Mouse (Mus musculus): ENCODE data around the gene Clec9a. TPM values are rescaled to one million over a fixed set of nuclear protein-coding genes. Genes with fewer than 3 reads are reported as not detected.
A peak's percentile ranks its signal among the peaks of the same experiment; 100 is the strongest.

Gene Clec9a
- total and polyA plus RNA-seq, 3 experiments = not detected

DNA sequence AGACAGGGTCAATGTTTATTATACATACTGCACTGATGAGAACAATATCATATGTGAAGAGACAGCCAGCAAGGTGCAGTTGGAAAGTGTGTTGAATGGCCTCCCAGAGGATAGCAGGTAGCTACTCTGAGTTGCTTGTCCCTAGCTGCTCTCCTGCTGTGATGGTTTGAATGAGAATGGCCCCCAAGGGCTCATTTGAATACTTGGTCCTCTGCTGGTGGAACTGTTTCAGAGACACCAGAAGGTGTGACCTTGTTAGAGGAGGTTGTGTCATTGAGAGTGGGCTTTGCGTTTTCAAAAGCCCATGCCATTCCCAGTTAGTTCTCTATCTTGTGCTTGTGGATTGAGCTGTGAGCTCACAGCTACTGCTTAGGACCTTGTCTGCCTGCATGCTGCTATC lies 44.7 kb upstream of the Clec9a start:
- no peak for DNase-seq (ENCODE audit: extremely low read depth)
- no peak overlapping the region for H3K4me3 ChIP-seq (replicated peaks in 1 of 3; ENCODE audit: low read depth in 2 of 3, low read length in 2 of 3, poor library complexity in 1 of 3)
- peaks cover 0 to 4% of the 10 kb centered on the region in 2 experiments for H3K36me3 ChIP-seq (replicated peaks in 1 of 2; ENCODE audit: control insufficient read depth in 1 of 2, insufficient read depth in 1 of 2, low read length in 1 of 2)
- H3K9ac ChIP-seq (ENCODE audit: insufficient read depth, low read depth) = no peak overlapping the region
- no peak overlapping the region for H3K4me2 ChIP-seq (ENCODE audit: insufficient read depth, low read depth, poor library complexity, severe bottlenecking)
- no peaks in the 10 kb centered on the region for H3K79me2 ChIP-seq (replicated peaks; ENCODE audit: control insufficient read depth, extremely low read depth, insufficient read depth, poor library complexity, severe bottlenecking)
- H3K27ac ChIP-seq (ENCODE audit: insufficient read depth, low read depth) = no peak overlapping the region
- no peaks in the 10 kb centered on the region for H3K27me3 ChIP-seq (replicated peaks)
- peaks cover 0 to 26% of the 10 kb centered on the region in 2 experiments; a peak in 2 of 4 replicates for H3K4me1 ChIP-seq (ENCODE audit: control insufficient read depth in 1 of 2, insufficient read depth in 2 of 2)
- TF ChIP-seq ZC3H11A (IDR thresholded peaks at IDR 0.05; ENCODE audit: low read depth, low read length) = no peak
- TF ChIP-seq USF2 (conservative IDR thresholded peaks at IDR 0.05; ENCODE audit: low read depth, low read length) = no peak
- TF ChIP-seq CTCF (conservative IDR thresholded peaks at IDR 0.05 in 1 of 2, IDR thresholded peaks at IDR 0.05 in 1 of 2; ENCODE audit: low read depth in 2 of 2, low read length in 2 of 2) = peak in 1 of 2 experiments; percentile 44; a peak in 2 of 4 replicates
- TF ChIP-seq EP300 (IDR thresholded peaks at IDR 0.05; ENCODE audit: low read length) = no peak
- peak; percentile 59 for TF ChIP-seq SMC3 (IDR thresholded peaks at IDR 0.05; ENCODE audit: low read depth, low read length)
- no peak for TF ChIP-seq SIN3A (IDR thresholded peaks at IDR 0.05; ENCODE audit: low read length)
- no peak for TF ChIP-seq MAZ (IDR thresholded peaks at IDR 0.05; ENCODE audit: low read depth, low read length)
- H3K9me3 ChIP-seq (replicated peaks; ENCODE audit: low read length) = no peaks in the 10 kb centered on the region
- dilution Hi-C loops (cut with MboI; ENCODE audit: extremely low pct_ligation_motif_present, extremely low pct_unique_long_range_greater_than_20kb, low sequenced_read_pairs) (no loop called here), in situ Hi-C loops (cut with MboI; ENCODE audit: low pct_ligation_motif_present, low pct_unique_long_range_greater_than_20kb, low sequenced_read_pairs) (loop anchor here (25.0 kb wide), 1 partner anchor 527 kb away; the partner anchor contains the start of genes Gm44511 and Klrb1b)

DNA sequence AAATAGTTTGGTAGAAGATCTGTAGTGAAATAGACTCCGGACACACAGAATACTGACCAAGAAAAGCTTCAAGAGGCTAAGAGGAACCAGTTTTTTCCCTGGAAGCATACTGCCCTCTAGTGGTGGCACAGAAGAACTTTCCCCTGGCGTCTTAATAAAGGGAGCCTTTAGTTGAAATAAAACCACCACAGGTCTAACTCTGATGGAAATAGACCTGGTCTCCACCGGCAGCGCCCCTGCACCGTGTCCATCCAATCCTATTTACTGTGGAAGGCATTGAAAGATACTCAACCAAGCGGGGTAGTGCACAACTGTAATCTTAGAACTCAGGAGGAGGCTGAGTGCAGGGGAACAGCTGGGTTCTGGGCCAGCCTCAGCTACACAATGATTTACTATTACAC lies 42.7 kb upstream of the Clec9a start:
- dilution Hi-C loops (cut with MboI; ENCODE audit: extremely low pct_ligation_motif_present, extremely low pct_unique_long_range_greater_than_20kb, low sequenced_read_pairs) = no loop called here
- TF ChIP-seq ZNF384 (IDR thresholded peaks at IDR 0.05; ENCODE audit: low read depth, low read length) (no peak), USF1 (IDR thresholded peaks at IDR 0.05; ENCODE audit: low read depth, low read length) (no peak), TCF12 (IDR thresholded peaks at IDR 0.05; ENCODE audit: low read depth, low read length) (no peak), TBP (conservative IDR thresholded peaks at IDR 0.05; ENCODE audit: low read depth, low read length) (no peak), MAZ (IDR thresholded peaks at IDR 0.05; ENCODE audit: low read depth, low read length) (no peak), E2F4 (IDR thresholded peaks at IDR 0.05; ENCODE audit: insufficient replicate concordance, low read depth, low read length) (0 out of 2 replicates have a peak, but pooled peaks have one; percentile 44), MAX (IDR thresholded peaks at IDR 0.05; ENCODE audit: low read length) (no peak; the same call in 1 of the 2 replicates), RAD21 (IDR thresholded peaks at IDR 0.05; ENCODE audit: low read depth, low read length) (peak; percentile 99), POLR2AphosphoS2 (IDR thresholded peaks at IDR 0.05; ENCODE audit: low read depth, low read length) (no peak), RCOR1 (conservative IDR thresholded peaks at IDR 0.05; ENCODE audit: low read depth, low read length) (0 out of 2 replicates have a peak, but pooled peaks have one; percentile 3), GABPA (IDR thresholded peaks at IDR 0.05; ENCODE audit: insufficient replicate concordance, low read depth, low read length) (no peak), UBTF (IDR thresholded peaks at IDR 0.05; ENCODE audit: low read depth, low read length) (no peak), MXI1 (IDR thresholded peaks at IDR 0.05; ENCODE audit: low read depth, low read length) (no peak), POLR2A (IDR thresholded peaks at IDR 0.05; ENCODE audit: low read depth, low read length) (no peak), MEF2A (IDR thresholded peaks at IDR 0.05; ENCODE audit: borderline replicate concordance, low read depth, low read length) (peak; percentile 58; the same call in 1 of the 2 replicates), HCFC1 (IDR thresholded peaks at IDR 0.05; ENCODE audit: low read depth, low read length) (no peak), USF2 (conservative IDR thresholded peaks at IDR 0.05; ENCODE audit: low read depth, low read length) (no peak), MYC (IDR thresholded peaks at IDR 0.05; ENCODE audit: low read depth, low read length) (no peak), ZC3H11A (IDR thresholded peaks at IDR 0.05; ENCODE audit: low read depth, low read length) (peak; percentile 96), PAX5 (IDR thresholded peaks at IDR 0.05; ENCODE audit: low read length) (no peak), CHD1 (IDR thresholded peaks at IDR 0.05; ENCODE audit: low read depth, low read length) (0 out of 2 replicates have a peak, but pooled peaks have one; percentile 48), IRF4 (IDR thresholded peaks at IDR 0.05; ENCODE audit: low read depth, low read length) (no peak), BHLHE40 (IDR thresholded peaks at IDR 0.05; ENCODE audit: low read depth, low read length) (peak; percentile 14; the same call in 1 of the 2 replicates), NRF1 (IDR thresholded peaks at IDR 0.05; ENCODE audit: low read depth, low read length) (no peak), NELFE (IDR thresholded peaks at IDR 0.05; ENCODE audit: low read depth, low read length) (no peak), ZKSCAN1 (IDR thresholded peaks at IDR 0.05; ENCODE audit: borderline replicate concordance, low read depth, low read length) (no peak), ELF1 (IDR thresholded peaks at IDR 0.05; ENCODE audit: low read depth, low read length) (0 out of 2 replicates have a peak, but pooled peaks have one; percentile 26), CTCF (conservative IDR thresholded peaks at IDR 0.05 in 1 of 2, IDR thresholded peaks at IDR 0.05 in 1 of 2; ENCODE audit: low read depth in 2 of 2, low read length in 2 of 2) (peak; percentile 92 to 98), MAFK (IDR thresholded peaks at IDR 0.05; ENCODE audit: insufficient replicate concordance, low read length) (0 out of 2 replicates have a peak, but pooled peaks have one; percentile 21)

More for the DNA sequence above, 42.7 kb upstream of the Clec9a start:
- Histone ChIP-seq H3K79me2 (replicated peaks; ENCODE audit: control insufficient read depth, extremely low read depth, insufficient read depth, poor library complexity, severe bottlenecking) (no peaks in the 10 kb centered on the region), H3K4me1 (ENCODE audit: control insufficient read depth in 1 of 2, insufficient read depth in 2 of 2) (peaks cover 0 to 34% of the 10 kb centered on the region in 2 experiments; a peak in 2 of 4 replicates), H3K9me3 (replicated peaks; ENCODE audit: low read length) (no peaks in the 10 kb centered on the region), H3K36me3 (replicated peaks in 1 of 2; ENCODE audit: control insufficient read depth in 1 of 2, insufficient read depth in 1 of 2, low read length in 1 of 2) (peaks cover 0 to 4% of the 10 kb centered on the region in 2 experiments), H3K9ac (ENCODE audit: insufficient read depth, low read depth) (no peak overlapping the region), H3K4me2 (ENCODE audit: insufficient read depth, low read depth, poor library complexity, severe bottlenecking) (no peak overlapping the region), H3K27me3 (replicated peaks) (no peaks in the 10 kb centered on the region), H3K4me3 (replicated peaks in 1 of 3; ENCODE audit: low read depth in 2 of 3, low read length in 2 of 3, poor library complexity in 1 of 3) (no peak overlapping the region), H3K27ac (ENCODE audit: insufficient read depth, low read depth) (no peak overlapping the region)
- peak; percentile 72 for DNase-seq (ENCODE audit: extremely low read depth)
- in situ Hi-C loops (cut with MboI; ENCODE audit: low pct_ligation_motif_present, low pct_unique_long_range_greater_than_20kb, low sequenced_read_pairs) = loop anchor here (5.0 to 25.0 kb wide), 2 partner anchors 34 to 529 kb away; partner anchors contain the start of genes 4922502D21Rik, Gm44511 and Klrb1b
